Mouse (Mus musculus): ENCODE measurements around the gene Gucy2f. TPM values are rescaled to one million over a fixed set of nuclear protein-coding genes. Genes with fewer than 3 reads are reported as not detected.

The Gucy2f gene
- polyA plus RNA-seq (2012; rRNA removed): not detected in 2 replicates

GRCm38 (mm10) chrX:142196831-142197230 lies at the start of gene Gucy2f:
Gene Gucy2f, minus strand, starts transcription at chrX:142196931.

GRCm38 (mm10) chrX:142226542-142226941 lies 29.8 kb upstream of the Gucy2f start, which contains the start of gene Nxt2:
Gene Nxt2, plus strand, starts transcription at chrX:142226770.

Other genes starting within 250 kb of the Gucy2f start
- 0.61 and 0.68 TPM in 2 replicates for gene Nxt2, start 29.8 kb upstream of the Gucy2f start, polyA plus RNA-seq (2012; rRNA removed)
- gene Kcne1l, start 109.4 kb upstream of the Gucy2f start, polyA plus RNA-seq (2012; rRNA removed): 3.5 and 4.4 TPM in 2 replicates
- 7.6 and 11.5 TPM in 2 replicates for gene Acsl4, start 193.6 kb upstream of the Gucy2f start, polyA plus RNA-seq (2012; rRNA removed)